Mouse (Mus musculus) midbrain, embryonic 16.5 days (tissue): Measurements from ENCODE around the gene Kcnj6. TPM values are rescaled to one million over a fixed set of nuclear protein-coding genes. Genes with fewer than 3 reads are reported as not detected.

Experiments used
- ATAC-seq: fragments of 200-750 bp; cut with Nextera tagmentation; 2 replicates; pipeline ENCODE4 v1.8.0; 2017; ENCODE audit warnings: moderate TSS enrichment
- H3K27ac ChIP-seq: fragments of 300-500 bp; sonication (generic); 2 replicates; pipeline ENCODE4 v1.5.1; 2014; ENCODE audit warnings: mild to moderate bottlenecking, low read length, mixed read lengths
- H3K27me3 ChIP-seq: fragments of 300-500 bp; sonication (generic); 2 replicates; pipeline ENCODE4 v1.6.1; 2014; ENCODE audit warnings: low read depth, low read length, mixed read lengths; ENCODE audit not compliant: control insufficient read depth, insufficient read depth
- H3K36me3 ChIP-seq: fragments of 300-500 bp; sonication (generic); 2 replicates; pipeline ENCODE4 v1.6.1; 2014; ENCODE audit warnings: mild to moderate bottlenecking, low read length, moderate library complexity, mixed read lengths; ENCODE audit not compliant: control insufficient read depth, insufficient read depth
- H3K4me1 ChIP-seq: fragments of 300-500 bp; sonication (generic); 2 replicates; pipeline ENCODE4 v1.6.1; 2014; ENCODE audit warnings: mild to moderate bottlenecking, low read length, mixed read lengths; ENCODE audit not compliant: control insufficient read depth, insufficient read depth
- H3K4me2 ChIP-seq: fragments of 300-500 bp; sonication (generic); 2 replicates; pipeline ENCODE4 v1.6.1; 2014; ENCODE audit warnings: mild to moderate bottlenecking, low read length, mixed read lengths
- H3K4me3 ChIP-seq: fragments of 300-500 bp; sonication (generic); 2 replicates; pipeline ENCODE4 v1.5.1; 2014; ENCODE audit warnings: low read depth, mild to moderate bottlenecking, low read length, moderate library complexity, mixed read lengths
- H3K9ac ChIP-seq: fragments of 300-500 bp; sonication (generic); 2 replicates; pipeline ENCODE4 v1.6.1; 2014; ENCODE audit warnings: low read depth, low read length, mixed read lengths
- H3K9me3 ChIP-seq: fragments of 300-500 bp; sonication (generic); replicated peaks from 2 replicates; pipeline ENCODE4 v1.6.1; 2014; ENCODE audit warnings: mild to moderate bottlenecking, low read length, mixed read lengths; ENCODE audit not compliant: control insufficient read depth, poor library complexity, severe bottlenecking
- WGBS: fragments of 180-500 bp; shearing (Covaris S2); extraction: QIAGEN DNeasy Blood & Tissue Kit; methylation state at CpG from one replicate; pipeline ENCODE4 v1.1.7; 2014; 5-methylcytosine and 5-hydroxymethylcytosine counted together
- polyA plus RNA-seq: library from polyadenylated mRNA; unstranded; fragments of >200 nt; fragmentation: Nextera tagmentation; extraction: Ambion mirVana; gene quantifications from 2 replicates; pipeline ENCODE4 v1.2.1, GENCODE M21; 2015

Gene Kcnj6
- polyA plus RNA-seq, 1 experiment from 2014 or later = 6.5 TPM

- Histone ChIP-seq H3K4me2 (no peak overlapping the region), H3K9ac (no peak overlapping the region), H3K4me1 (no peaks in the 10 kb centered on the region), H3K36me3 (no peaks in the 10 kb centered on the region), H3K4me3 (no peak overlapping the region), H3K27me3 (no peaks in the 10 kb centered on the region), H3K27ac (no peak overlapping the region), H3K9me3 (no peaks in the 10 kb centered on the region)
- 90% methylated on average over 6 of the region's 6 CpGs for WGBS
- ATAC-seq = no peak
Measured at GRCm38 (mm10) chr16:94956410-94956809, 41.1 kb downstream of the Kcnj6 start.

- H3K36me3 ChIP-seq = no peaks in the 10 kb centered on the region
- no peaks in the 10 kb centered on the region for H3K4me1 ChIP-seq
- H3K27me3 ChIP-seq = no peaks in the 10 kb centered on the region
- H3K27ac ChIP-seq = no peak overlapping the region
- no peak overlapping the region for H3K4me2 ChIP-seq
- 76% methylated on average over 1 of the region's 1 CpGs for WGBS
- H3K9ac ChIP-seq = no peak overlapping the region
- H3K9me3 ChIP-seq = no peaks in the 10 kb centered on the region
- H3K4me3 ChIP-seq = no peak overlapping the region
- no peak for ATAC-seq
Measured at GRCm38 (mm10) chr16:94953294-94953693, 44.2 kb downstream of the Kcnj6 start.

- no peak for ATAC-seq
- no peak overlapping the region for H3K4me3 ChIP-seq
- no peak overlapping the region for H3K27ac ChIP-seq
- no peaks in the 10 kb centered on the region for H3K9me3 ChIP-seq
- no peaks in the 10 kb centered on the region for H3K27me3 ChIP-seq
- WGBS = 90% methylated on average over 7 of the region's 7 CpGs
- no peak overlapping the region for H3K4me2 ChIP-seq
- H3K36me3 ChIP-seq = no peaks in the 10 kb centered on the region
- no peak overlapping the region for H3K9ac ChIP-seq
- no peaks in the 10 kb centered on the region for H3K4me1 ChIP-seq
Measured at GRCm38 (mm10) chr16:94949172-94949571, 48.3 kb downstream of the Kcnj6 start.

- no peaks in the 10 kb centered on the region for H3K36me3 ChIP-seq
- H3K9ac ChIP-seq = no peak overlapping the region
- H3K27me3 ChIP-seq = no peaks in the 10 kb centered on the region
- H3K4me2 ChIP-seq = no peak overlapping the region
- no peak overlapping the region for H3K4me3 ChIP-seq
- no peaks in the 10 kb centered on the region for H3K9me3 ChIP-seq
- 74% methylated on average over 5 of the region's 5 CpGs for WGBS
- ATAC-seq = no peak
- H3K27ac ChIP-seq = no peak overlapping the region
- H3K4me1 ChIP-seq = no peaks in the 10 kb centered on the region
Measured at GRCm38 (mm10) chr16:94946848-94947247, 50.7 kb downstream of the Kcnj6 start.

- Histone ChIP-seq H3K4me1 (peaks cover 10% of the 10 kb centered on the region; the same call in 1 of the 2 replicates), H3K27ac (no peak overlapping the region), H3K36me3 (no peaks in the 10 kb centered on the region), H3K4me3 (no peak overlapping the region), H3K9me3 (no peaks in the 10 kb centered on the region), H3K9ac (no peak overlapping the region), H3K4me2 (no peak overlapping the region), H3K27me3 (no peaks in the 10 kb centered on the region)
- no peak for ATAC-seq
- 80% methylated on average over 8 of the region's 8 CpGs for WGBS
Measured at GRCm38 (mm10) chr16:94932702-94933101, 64.8 kb downstream of the Kcnj6 start.

GRCm38 (mm10) chr16:94931343-94932301 is 65.9 kb downstream of the Kcnj6 start:
- peak; percentile 36; the same call in 1 of the 2 replicates for ATAC-seq

GRCm38 (mm10) chr16:94925364-94925763 is 72.1 kb downstream of the Kcnj6 start:
- H3K9me3 ChIP-seq = no peaks in the 10 kb centered on the region
- no peaks in the 10 kb centered on the region for H3K27me3 ChIP-seq
- H3K4me2 ChIP-seq = no peak overlapping the region
- no peak overlapping the region for H3K27ac ChIP-seq
- no peak overlapping the region for H3K4me3 ChIP-seq
- 14% methylated on average over 6 of the region's 6 CpGs for WGBS
- no peak for ATAC-seq
- no peaks in the 10 kb centered on the region for H3K36me3 ChIP-seq
- peaks cover 5% of the 10 kb centered on the region; the same call in 1 of the 2 replicates for H3K4me1 ChIP-seq
- no peak overlapping the region for H3K9ac ChIP-seq

More at GRCm38 (mm10) chr16:94931343-94932301, 65.9 kb downstream of the Kcnj6 start:
- H3K9ac ChIP-seq = no peak overlapping the region
- peak overlapping the region; percentile 30; the same call in 1 of the 2 replicates for H3K27ac ChIP-seq
- no peaks in the 10 kb centered on the region for H3K36me3 ChIP-seq
- 8% methylated on average over 21 of the region's 21 CpGs for WGBS
- H3K4me2 ChIP-seq = peak overlapping the region; percentile 20
- peaks cover 10% of the 10 kb centered on the region; the same call in 1 of the 2 replicates for H3K4me1 ChIP-seq
- no peaks in the 10 kb centered on the region for H3K9me3 ChIP-seq
- H3K27me3 ChIP-seq = no peaks in the 10 kb centered on the region
- no peak overlapping the region for H3K4me3 ChIP-seq

GRCm38 (mm10) chr16:94919177-94919576 is 78.3 kb downstream of the Kcnj6 start:
- ATAC-seq = peak; percentile 88
- no peaks in the 10 kb centered on the region for H3K27me3 ChIP-seq
- peak overlapping the region; percentile 38 for H3K27ac ChIP-seq
- 27% methylated on average over 5 of the region's 5 CpGs for WGBS
- H3K4me3 ChIP-seq = no peak overlapping the region
- no peaks in the 10 kb centered on the region for H3K36me3 ChIP-seq
- H3K9me3 ChIP-seq = no peaks in the 10 kb centered on the region
- H3K4me1 ChIP-seq = peaks cover 9% of the 10 kb centered on the region
- no peak overlapping the region for H3K9ac ChIP-seq
- H3K4me2 ChIP-seq = no peak overlapping the region

GRCm38 (mm10) chr16:94906026-94906425 is 91.5 kb downstream of the Kcnj6 start:
- Histone ChIP-seq H3K4me2 (no peak overlapping the region), H3K36me3 (no peaks in the 10 kb centered on the region), H3K27me3 (no peaks in the 10 kb centered on the region), H3K9ac (no peak overlapping the region), H3K9me3 (no peaks in the 10 kb centered on the region), H3K27ac (no peak overlapping the region), H3K4me3 (no peak overlapping the region), H3K4me1 (no peaks in the 10 kb centered on the region)
- no peak for ATAC-seq
- 96% methylated on average over 4 of the region's 4 CpGs for WGBS
